Mouse (Mus musculus): ENCODE measurements around the gene Rilpl1. TPM values are rescaled to one million over a fixed set of nuclear protein-coding genes. Genes with fewer than 3 reads are reported as not detected.

Gene Rilpl1
- 1.3 and 1.4 TPM in 2 replicates for polyA plus RNA-seq (2012; rRNA removed)

GRCm38 (mm10) chr5:124530655-124531582 is at the start of gene Rilpl1:
Gene Rilpl1 (minus strand): TSS chr5:124531391.

GRCm38 (mm10) chr5:124578633-124579317 is 47.6 kb upstream of the Rilpl1 start, which contains the start of the genes Eif2b1 and Gtf2h3:
Gene Eif2b1 (minus strand): TSS chr5:124579131.
Gene Gtf2h3 (plus strand): TSS chr5:124579140.

GRCm38 (mm10) chr5:124552558-124553307 is 21.5 kb upstream of the Rilpl1 start, which contains the start of gene Ddx55:
Gene Ddx55 (plus strand): TSS chr5:124552864.

GRCm38 (mm10) chr5:124540383-124540786 is 9.2 kb upstream of the Rilpl1 start, which contains the start of gene Tmed2:
Gene Tmed2 (plus strand): TSS chr5:124540695.

DNA sequence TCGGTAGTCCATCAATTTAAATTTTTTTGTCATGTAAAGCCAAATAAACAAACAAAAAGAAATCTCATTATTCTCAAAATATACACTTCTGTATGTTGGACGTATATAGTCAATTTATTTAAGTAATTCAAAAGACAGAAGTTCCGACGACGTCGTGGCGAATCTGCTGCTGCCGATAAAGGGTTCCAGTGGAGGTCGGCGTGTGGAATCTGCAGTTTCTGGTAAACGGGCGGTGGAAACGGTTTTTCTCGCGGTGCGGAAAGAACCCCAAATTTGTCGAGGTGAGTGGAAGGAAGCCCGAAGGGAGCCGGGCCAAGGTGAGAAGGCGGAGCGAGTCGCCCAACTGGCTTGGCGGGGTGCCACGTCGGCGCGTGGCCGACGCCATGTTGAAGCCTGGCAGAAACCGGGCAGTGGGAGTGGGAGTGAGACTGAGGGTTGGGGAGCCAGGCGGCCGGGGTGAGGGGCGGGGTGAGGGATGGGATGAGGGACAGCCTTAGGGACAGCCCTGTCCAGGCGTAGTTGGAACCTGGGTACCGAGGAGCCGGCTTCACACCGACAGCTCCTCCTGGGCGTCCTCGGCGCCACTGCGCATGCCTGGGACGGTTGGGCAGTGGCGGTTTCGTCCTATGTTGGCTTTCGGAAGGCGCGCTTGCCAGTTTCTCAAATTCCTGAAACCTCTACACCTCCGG is 48.1 kb downstream of the Rilpl1 start, which contains the start of gene Snrnp35:
Gene Snrnp35, plus strand, starts transcription at position 169 of the 689 bp plus-strand sequence.

Other genes with a start within 250 kb of the Rilpl1 start
- gene Mphosph9, start 203.4 kb downstream of the Rilpl1 start, polyA plus RNA-seq (2012; rRNA removed) = 3.8 and 4.2 TPM in 2 replicates
- 3.9 and 4.3 TPM in 2 replicates for gene 2810006K23Rik, start 203.3 kb downstream of the Rilpl1 start, polyA plus RNA-seq (2012; rRNA removed)
- 91.6 and 99.7 TPM in 2 replicates for gene Cdk2ap1, start 168.3 kb downstream of the Rilpl1 start, polyA plus RNA-seq (2012; rRNA removed)
- gene Sbno1, start 105.4 kb downstream of the Rilpl1 start, polyA plus RNA-seq (2012; rRNA removed) = 13.6 and 17.1 TPM in 2 replicates
- gene Kmt5a, start 91.5 kb downstream of the Rilpl1 start, polyA plus RNA-seq (2012; rRNA removed) = 60.2 and 61.7 TPM in 2 replicates
- gene Rilpl2, start 53.0 kb downstream of the Rilpl1 start, polyA plus RNA-seq (2012; rRNA removed) = 8.3 and 9.2 TPM in 2 replicates
- 7.9 and 8.2 TPM in 2 replicates for gene Snrnp35, start 48.3 kb downstream of the Rilpl1 start, polyA plus RNA-seq (2012; rRNA removed)
- 116 and 144 TPM in 2 replicates for gene Tmed2, start 9.3 kb upstream of the Rilpl1 start, polyA plus RNA-seq (2012; rRNA removed)
- gene Ddx55, start 21.5 kb upstream of the Rilpl1 start, polyA plus RNA-seq (2012; rRNA removed) = 6.4 and 7.7 TPM in 2 replicates
- 23.9 and 27.6 TPM in 2 replicates for gene Eif2b1, start 47.7 kb upstream of the Rilpl1 start, polyA plus RNA-seq (2012; rRNA removed)
- 19.2 and 22.8 TPM in 2 replicates for gene Gtf2h3, start 47.7 kb upstream of the Rilpl1 start, polyA plus RNA-seq (2012; rRNA removed)
- gene Atp6v0a2, start 97.2 kb upstream of the Rilpl1 start, polyA plus RNA-seq (2012; rRNA removed) = 5.3 and 6.2 TPM in 2 replicates
- 0.01 and 0.02 TPM in 2 replicates for gene Dnah10, start 193.7 kb upstream of the Rilpl1 start, polyA plus RNA-seq (2012; rRNA removed)